Comparison of ENCODE assay signal across 8 mouse cellular contexts in the genomic region with DNA sequence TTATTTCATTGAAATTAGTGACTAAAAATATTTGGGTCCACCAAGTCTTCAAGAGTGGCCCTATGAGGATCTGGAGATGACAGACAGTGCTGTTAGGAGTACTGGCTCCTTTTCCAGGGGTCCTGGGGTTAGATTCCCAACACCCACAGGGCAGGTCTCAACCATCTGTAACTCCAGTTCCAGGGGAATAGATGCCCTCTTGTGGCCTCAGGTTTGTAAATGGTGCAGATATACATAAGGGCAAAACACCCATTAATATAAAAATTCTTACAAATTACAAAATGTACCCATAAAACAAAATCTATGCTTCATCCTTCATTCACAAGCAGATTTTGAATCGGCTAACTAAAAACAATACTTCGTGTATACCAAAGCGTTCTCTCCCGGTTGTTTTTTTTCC. TPM values are rescaled to one million over a fixed set of nuclear protein-coding genes. Genes with fewer than 3 reads are reported as not detected.
DNase-seq lines count a peak whose midpoint lies in the region; ATAC-seq and TF ChIP-seq lines count a peak whose summit lies in the region.

No protein-coding gene starts in this region.

- H3K27me3 ChIP-seq in kidney, postnatal 0 days (ENCODE audit: insufficient read depth, low read length): no peaks in the 10 kb centered on the region
- H3K27me3 ChIP-seq in hindbrain, embryonic 14.5 days (ENCODE audit: control insufficient read depth, insufficient read depth, low read length): 0 out of 2 replicates have a peak, but pooled peaks cover 4% of the 10 kb centered on the region
- H3K27me3 ChIP-seq in midbrain, embryonic 16.5 days (ENCODE audit: control insufficient read depth, insufficient read depth, low read depth, low read length): no peaks in the 10 kb centered on the region; the same call in 1 of the 2 replicates

- H3K9me3 ChIP-seq in kidney, postnatal 0 days (replicated peaks; ENCODE audit: low read length): no peaks in the 10 kb centered on the region
- H3K9me3 ChIP-seq in hindbrain, embryonic 14.5 days (ENCODE audit: control insufficient read depth, low read length): no peaks in the 10 kb centered on the region; the same call in 1 of the 2 replicates
- no peaks in the 10 kb centered on the region for H3K9me3 ChIP-seq in midbrain, embryonic 16.5 days (replicated peaks; ENCODE audit: control insufficient read depth, low read length, poor library complexity, severe bottlenecking)

- H3K4me3 ChIP-seq in kidney, postnatal 0 days (replicated peaks; ENCODE audit: low read depth, low read length): peak overlapping the region; percentile 98
- H3K4me3 ChIP-seq in bone marrow macrophage, adult 2 months (ENCODE audit: insufficient read depth, low read length): peak overlapping the region; percentile 85
- H3K4me3 ChIP-seq in hindbrain, embryonic 14.5 days (replicated peaks; ENCODE audit: low read length): peak overlapping the region; percentile 98
- peak overlapping the region; percentile 81 for H3K4me3 ChIP-seq in midbrain, embryonic 16.5 days (ENCODE audit: low read depth, low read length)

- TF ChIP-seq CTCF in kidney, postnatal 0 days (IDR thresholded peaks at IDR 0.05; ENCODE audit: low read depth): peak; percentile 36
- TF ChIP-seq CTCF in bone marrow macrophage, adult 2 months (IDR thresholded peaks at IDR 0.05; ENCODE audit: low read depth, low read length): no peak

- H3K4me1 ChIP-seq in kidney, postnatal 0 days (replicated peaks; ENCODE audit: insufficient read depth, low read length): no peaks in the 10 kb centered on the region; the same call in none of the 2 replicates
- H3K4me1 ChIP-seq in bone marrow macrophage, adult 2 months (ENCODE audit: control insufficient read depth, insufficient read depth, low read length): peaks cover 19% of the 10 kb centered on the region
- peaks cover 22% of the 10 kb centered on the region for H3K4me1 ChIP-seq in hindbrain, embryonic 14.5 days (replicated peaks; ENCODE audit: control insufficient read depth, insufficient read depth, low read length)
- peaks cover 16% of the 10 kb centered on the region for H3K4me1 ChIP-seq in midbrain, embryonic 16.5 days (ENCODE audit: control insufficient read depth, insufficient read depth, low read length)

- TF ChIP-seq POLR2A in bone marrow macrophage, adult 2 months (IDR thresholded peaks at IDR 0.05; ENCODE audit: borderline replicate concordance, low read depth, low read length): no peak

- H3K4me2 ChIP-seq in kidney, postnatal 0 days (ENCODE audit: low read length): peak overlapping the region; percentile 66
- H3K4me2 ChIP-seq in hindbrain, embryonic 14.5 days (replicated peaks): peak overlapping the region; percentile 46
- H3K4me2 ChIP-seq in midbrain, embryonic 16.5 days (ENCODE audit: low read length): peak overlapping the region; percentile 31

- ATAC-seq in kidney, postnatal 0 days (replicated peaks; ENCODE audit: low FRiP score, low read depth): no peak
- ATAC-seq in hindbrain, embryonic 14.5 days (ENCODE audit: low FRiP score): no peak
- no peak for ATAC-seq in midbrain, embryonic 16.5 days

- peaks cover 4% of the 10 kb centered on the region; the same call in 1 of the 2 replicates for H3K36me3 ChIP-seq in kidney, postnatal 0 days (ENCODE audit: insufficient read depth, low read length)
- H3K36me3 ChIP-seq in hindbrain, embryonic 14.5 days (replicated peaks; ENCODE audit: control insufficient read depth, insufficient read depth): peaks cover 11% of the 10 kb centered on the region
- H3K36me3 ChIP-seq in midbrain, embryonic 16.5 days (ENCODE audit: control insufficient read depth, insufficient read depth, low read length): peaks cover 4% of the 10 kb centered on the region

- no peak for DNase-seq in kidney, postnatal 0 days (ENCODE audit: low spot score)
- DNase-seq in kidney, adult 11 months: no peak
- no peak for DNase-seq in hindbrain, embryonic 14.5 days (ENCODE audit: low spot score)
- no peak for DNase-seq in gastrocnemius, postnatal 10 days
- no peak for DNase-seq in adrenal gland, postnatal 14 days
- no peak for DNase-seq in right cerebral cortex, adult 18-20 months

- WGBS in kidney, postnatal 0 days: 45% methylated on average over 4 of the region's 4 CpGs
- 40% methylated on average over 4 of the region's 4 CpGs for WGBS in hindbrain, embryonic 14.5 days
- 36% methylated on average over 4 of the region's 4 CpGs for WGBS in midbrain, embryonic 16.5 days

- H3K9ac ChIP-seq in kidney, postnatal 0 days (ENCODE audit: low read depth, low read length): peak overlapping the region; percentile 95
- peak overlapping the region; percentile 98 for H3K9ac ChIP-seq in hindbrain, embryonic 14.5 days
- H3K9ac ChIP-seq in midbrain, embryonic 16.5 days (ENCODE audit: low read depth, low read length): peak overlapping the region; percentile 96

- peak overlapping the region; percentile 90 for H3K27ac ChIP-seq in kidney, postnatal 0 days
- no peak overlapping the region for H3K27ac ChIP-seq in bone marrow macrophage, adult 2 months (ENCODE audit: insufficient read depth, low read depth, low read length)
- peak overlapping the region; percentile 86 for H3K27ac ChIP-seq in hindbrain, embryonic 14.5 days
- H3K27ac ChIP-seq in midbrain, embryonic 16.5 days (ENCODE audit: low read length): no peak overlapping the region; the same call in 1 of the 2 replicates

RNA-seq across cellular contexts. Expression of gene Lin7c, which starts 0.6 kb away (rescaled TPM):
- 57.1 and 58.7 TPM in 2 replicates for polyA plus RNA-seq in kidney, postnatal 0 days (2015; fragmentation: Nextera tagmentation; extraction: Ambion mirVana)
- polyA plus RNA-seq in bone marrow macrophage, adult 2 months (2012; ENCODE audit: insufficient read depth, insufficient read length, missing spikeins): 52.3 and 57.9 TPM in 2 replicates
- 224 and 251 TPM in 2 replicates for polyA plus RNA-seq in hindbrain, embryonic 14.5 days (2014; fragmentation: Nextera tagmentation; extraction: Ambion mirVana)
- 256 and 261 TPM in 2 replicates for polyA plus RNA-seq in midbrain, embryonic 16.5 days (2015; fragmentation: Nextera tagmentation; extraction: Ambion mirVana)
- total RNA-seq in gastrocnemius, postnatal 10 days (2021): 10 to 100 TPM; 30.4 to 32.1 TPM
- total RNA-seq in adrenal gland, postnatal 14 days (2021): 72.4 and 77.2 TPM in 2 replicates

RNA-seq across cellular contexts. Expression of gene Lgr4, which starts 27.4 kb away (rescaled TPM):
- 43.8 and 47.8 TPM in 2 replicates for polyA plus RNA-seq in kidney, postnatal 0 days (2015; fragmentation: Nextera tagmentation; extraction: Ambion mirVana)
- polyA plus RNA-seq in bone marrow macrophage, adult 2 months (2012; ENCODE audit: insufficient read depth, insufficient read length, missing spikeins): 0.21 and 0.43 TPM in 2 replicates
- 13.1 and 13.6 TPM in 2 replicates for polyA plus RNA-seq in hindbrain, embryonic 14.5 days (2014; fragmentation: Nextera tagmentation; extraction: Ambion mirVana)
- polyA plus RNA-seq in midbrain, embryonic 16.5 days (2015; fragmentation: Nextera tagmentation; extraction: Ambion mirVana): 6.8 and 7.1 TPM in 2 replicates
- total RNA-seq in gastrocnemius, postnatal 10 days (2021): 10 to 100 TPM; 25.0 to 25.3 TPM
- 109 and 125 TPM in 2 replicates for total RNA-seq in adrenal gland, postnatal 14 days (2021)

Comparison
In these comparisons a context has a peak if more than half of its experiments do, and no peak if none do; other contexts are left out.
1. H3K27ac ChIP-seq: peak in kidney, postnatal 0 days (single experiment) and hindbrain, embryonic 14.5 days (single experiment); none in bone marrow macrophage, adult 2 months (single experiment) and midbrain, embryonic 16.5 days (single experiment).
2. Peak in every context shown above with its lines, with median percentiles within 50 percentile points of each other: H3K4me2 ChIP-seq, H3K4me3 ChIP-seq and H3K9ac ChIP-seq.